In the genomic region with DNA sequence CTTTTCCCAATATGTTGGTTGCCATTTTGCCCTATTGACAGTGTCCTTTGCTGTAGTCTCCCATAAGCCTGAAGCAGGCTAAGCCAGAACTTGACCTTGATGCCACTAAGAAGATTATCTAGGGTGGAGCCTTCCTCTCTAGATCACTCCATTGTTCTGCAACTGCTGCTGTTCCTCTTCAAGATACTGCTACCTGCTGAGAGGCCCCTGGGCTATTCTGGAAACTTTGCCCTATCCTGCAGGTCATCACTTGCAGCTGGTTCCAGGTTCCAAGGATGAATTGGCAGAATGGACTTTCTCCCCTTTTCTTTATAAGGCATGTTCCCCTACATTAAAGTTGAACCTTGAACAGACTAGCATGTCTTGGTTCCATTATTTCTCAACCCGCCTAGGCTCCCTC, we compare ENCODE assay signal across 20 mouse cellular contexts.
DNase-seq lines count a peak whose midpoint lies in the region.
"Had no signal": no experiment of that assay in that cellular context is flagged by ENCODE, and none has a peak within 500 bp of the region (broad histone marks: within the 10 kb centered on the region; RNA-seq: fewer than 3 reads in every experiment).

No protein-coding gene starts in this region.

- DNase-seq in ES-CJ7 (ENCODE audit: low read depth, low spot score) (peak; percentile 55), R1 (ENCODE audit: low read depth, low spot score) (peak; percentile 44), ZHBTc4 (ENCODE audit: low read depth, low spot score) (peak; percentile 54)
- no peak for DNase-seq in adrenal gland, adult 18-20 months (ENCODE audit: low spot score in 2 of 2)
- no peak for DNase-seq in right cerebral cortex, adult 2 months (ENCODE audit: low spot score in 2 of 2)
- no peak for DNase-seq in thymus, postnatal 10 days (ENCODE audit: low spot score in 2 of 2)
- DNase-seq: adrenal gland, adult 2 months; adrenal gland, adult 8-10 months; adrenal gland, postnatal 10 days; adrenal gland, postnatal 14 days; adrenal gland, postnatal 25 days; adrenal gland, postnatal 36 days; B cell, adult 2 months; cerebellum, adult 11 months; cerebellum, adult 11-12 months; cerebellum, adult 18-20 months; cerebellum, adult 2 months; cerebellum, adult 8-10 months; cerebellum, adult 9-10 months; cerebellum, adult 9-11 months had no signal

Comparison
In these comparisons a context has a peak if more than half of its experiments do, and no peak if none do; other contexts are left out.
1. DNase-seq: peak in ES-CJ7 (single experiment), R1 (single experiment) and ZHBTc4 (single experiment); none in adrenal gland, adult 18-20 months (0 of 2), right cerebral cortex, adult 2 months (0 of 2) and thymus, postnatal 10 days (0 of 2).